Mouse (Mus musculus): ENCODE measurements around the gene Scd1. TPM values are rescaled to one million over a fixed set of nuclear protein-coding genes. Genes with fewer than 3 reads are reported as not detected.

Gene Scd1
- total and polyA plus RNA-seq, 3 experiments = 100 to 183 TPM; not detected in 1

DNA sequence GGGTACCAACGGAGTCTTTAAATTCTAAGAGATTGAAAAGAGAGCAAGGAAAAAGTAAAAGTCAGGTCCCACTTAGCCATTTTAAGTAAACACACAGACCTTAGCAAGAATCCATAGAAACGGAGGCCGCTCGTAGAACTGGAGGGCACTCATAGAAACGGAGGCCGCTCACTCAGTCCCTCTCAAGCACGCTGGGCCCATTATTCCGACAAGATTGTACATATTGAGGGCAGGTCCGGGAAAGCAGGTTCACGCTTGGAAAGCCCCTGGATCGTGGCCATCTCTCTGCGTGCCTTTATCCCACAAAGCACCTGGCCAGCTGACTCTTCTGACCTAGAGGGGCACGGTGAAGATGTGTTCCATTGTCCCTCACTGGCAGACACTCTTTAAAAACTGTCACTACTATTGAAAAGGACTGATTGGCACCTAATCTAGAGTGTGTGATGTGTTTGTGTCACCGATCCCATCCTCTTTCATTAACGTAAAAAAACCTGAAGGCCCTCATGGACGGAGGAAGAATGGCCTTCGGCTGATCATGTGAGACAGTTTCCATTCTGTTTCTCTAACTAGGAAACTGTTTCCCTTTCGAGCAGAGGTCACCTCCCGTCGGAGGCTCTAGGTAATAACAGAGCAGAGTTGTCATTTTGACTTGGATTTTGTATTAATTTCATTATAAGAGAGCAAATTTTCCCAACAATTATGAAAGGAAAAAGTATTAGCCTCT lies 2.8 kb upstream of the Scd1 start:
- Histone ChIP-seq H3K4me3 (ENCODE audit: control insufficient read depth in 1 of 2, insufficient read depth in 1 of 2, low read depth in 2 of 2, low read length in 2 of 2) (no peak overlapping the region), H3K36me3 (ENCODE audit: control insufficient read depth in 1 of 2, insufficient read depth in 2 of 2, low read length in 2 of 2) (no peaks in the 10 kb centered on the region), H3K79me2 (ENCODE audit: control insufficient read depth, insufficient read depth, low read length, poor library complexity) (no peaks in the 10 kb centered on the region), H3K27me3 (ENCODE audit: control insufficient read depth in 1 of 2, insufficient read depth in 2 of 2, low read length in 2 of 2) (peaks cover 0 to 2% of the 10 kb centered on the region in 2 experiments; a peak in 1 of 4 replicates), H3K27ac (ENCODE audit: control insufficient read depth, low read depth, low read length) (no peak overlapping the region), H3K9me3 (replicated peaks; ENCODE audit: insufficient read depth, low read length) (no peaks in the 10 kb centered on the region), H3K9ac (ENCODE audit: control insufficient read depth, low read depth, low read length, poor library complexity, severe bottlenecking) (no peak overlapping the region), H3K4me1 (ENCODE audit: control insufficient read depth in 1 of 2, insufficient read depth in 2 of 2, low read length in 2 of 2) (0 out of 4 replicates have a peak, but pooled peaks cover 0 to 3% of the 10 kb centered on the region in 2 experiments)
- no peak for DNase-seq (ENCODE audit: low read depth, low spot score)
- TF ChIP-seq USF1 (IDR thresholded peaks at IDR 0.05; ENCODE audit: low read depth, low read length) = no peak
- no peak for TF ChIP-seq HCFC1 (IDR thresholded peaks at IDR 0.05; ENCODE audit: low read depth, low read length)
- TF ChIP-seq EP300 (IDR thresholded peaks at IDR 0.05; ENCODE audit: low read depth in 1 of 2, low read length in 2 of 2) = no peak
- no peak for TF ChIP-seq POLR2AphosphoS2 (IDR thresholded peaks at IDR 0.05; ENCODE audit: low read length)
- TF ChIP-seq NELFE (IDR thresholded peaks at IDR 0.05; ENCODE audit: low read depth, low read length) = no peak
- TF ChIP-seq MAZ (IDR thresholded peaks at IDR 0.05; ENCODE audit: low read depth, low read length) = no peak
- no peak for TF ChIP-seq MAFK (IDR thresholded peaks at IDR 0.05; ENCODE audit: borderline replicate concordance, low read depth, low read length)
- no peak for TF ChIP-seq ELF1 (IDR thresholded peaks at IDR 0.05; ENCODE audit: low read depth, low read length)
- TF ChIP-seq UBTF (IDR thresholded peaks at IDR 0.05; ENCODE audit: borderline replicate concordance, insufficient read depth, low read depth, low read length) = no peak
- no peak for TF ChIP-seq SIN3A (IDR thresholded peaks at IDR 0.05; ENCODE audit: low read length)
- TF ChIP-seq USF2 (IDR thresholded peaks at IDR 0.05; ENCODE audit: borderline replicate concordance in 1 of 2, insufficient read depth in 1 of 2, low read depth in 1 of 2, low read length in 2 of 2) = no peak

DNA sequence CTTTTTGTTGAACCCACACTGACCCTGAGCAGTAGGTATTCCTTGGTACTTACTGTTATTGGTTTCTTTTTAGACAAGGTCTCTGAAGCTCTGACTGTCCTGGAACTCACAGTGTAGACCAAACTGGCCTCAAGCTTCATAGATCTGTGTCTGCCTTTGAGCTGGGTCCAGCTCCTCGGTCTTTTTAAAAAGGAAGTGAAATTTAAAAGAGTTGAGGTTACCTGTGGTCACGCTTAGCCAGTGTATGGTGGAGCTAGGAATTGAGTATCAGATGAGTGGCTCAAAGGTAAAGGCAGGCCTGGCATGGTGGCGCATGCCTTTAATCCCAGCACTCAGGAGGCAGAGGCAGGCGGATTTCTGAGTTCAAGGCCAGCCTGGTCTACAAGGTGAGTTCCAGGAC lies 916 bp upstream of the Scd1 start:
- Histone ChIP-seq H3K4me1 (ENCODE audit: control insufficient read depth in 1 of 2, insufficient read depth in 2 of 2, low read length in 2 of 2) (0 out of 4 replicates have a peak, but pooled peaks cover 0 to 3% of the 10 kb centered on the region in 2 experiments), H3K36me3 (ENCODE audit: control insufficient read depth in 1 of 2, insufficient read depth in 2 of 2, low read length in 2 of 2) (no peaks in the 10 kb centered on the region), H3K79me2 (ENCODE audit: control insufficient read depth, insufficient read depth, low read length, poor library complexity) (no peaks in the 10 kb centered on the region), H3K27me3 (ENCODE audit: control insufficient read depth in 1 of 2, insufficient read depth in 2 of 2, low read length in 2 of 2) (no peaks in the 10 kb centered on the region; a peak in 2 of 4 replicates), H3K27ac (ENCODE audit: control insufficient read depth, low read depth, low read length) (no peak overlapping the region), H3K4me3 (ENCODE audit: control insufficient read depth in 1 of 2, insufficient read depth in 1 of 2, low read depth in 2 of 2, low read length in 2 of 2) (peak overlapping the region; percentile 48 to 71), H3K9me3 (replicated peaks; ENCODE audit: insufficient read depth, low read length) (no peaks in the 10 kb centered on the region), H3K9ac (ENCODE audit: control insufficient read depth, low read depth, low read length, poor library complexity, severe bottlenecking) (peak overlapping the region; percentile 26)
- TF ChIP-seq TBP (IDR thresholded peaks at IDR 0.05; ENCODE audit: low read depth, low read length) (peak; percentile 86), ZC3H11A (IDR thresholded peaks at IDR 0.05; ENCODE audit: low read depth, low read length) (no peak), GABPA (IDR thresholded peaks at IDR 0.05; ENCODE audit: low read depth, low read length) (no peak), NELFE (IDR thresholded peaks at IDR 0.05; ENCODE audit: low read depth, low read length) (0 out of 2 replicates have a peak, but pooled peaks have one; percentile 21)
- no peak for DNase-seq (ENCODE audit: low read depth, low spot score)
